Mouse (Mus musculus) natural killer cell, adult 2 months (primary cell): ENCODE measurements around the gene Rabgef1.

Experiments
- DNase-seq, 2 experiments: peaks; one replicate each; pipeline ENCODE4 v3.0.0; 2022; ENCODE audit warnings: low spot score in 2 of 2

The Rabgef1 gene

GRCm38 (mm10) chr5:130171423-130171954 is at the start of gene Rabgef1:
Gene Rabgef1 (plus strand): TSS chr5:130171798.
- DNase-seq: peak; percentile 91 to 96

- DNase-seq: no peak
Observed at GRCm38 (mm10) chr5:130122355-130122754, 49.2 kb upstream of the Rabgef1 start.

- DNase-seq: no peak
Observed at GRCm38 (mm10) chr5:130124271-130124670, 47.3 kb upstream of the Rabgef1 start.

GRCm38 (mm10) chr5:130128686-130129523 is 42.7 kb upstream of the Rabgef1 start:
- no peak for DNase-seq

GRCm38 (mm10) chr5:130129524-130129793 is 42.1 kb upstream of the Rabgef1 start:
- DNase-seq: no peak

- no peak for DNase-seq
Observed at GRCm38 (mm10) chr5:130136597-130136996, 35.0 kb upstream of the Rabgef1 start.

- peak; percentile 55 to 67 for DNase-seq
Observed at GRCm38 (mm10) chr5:130139393-130139792, 32.2 kb upstream of the Rabgef1 start.

GRCm38 (mm10) chr5:130141138-130141537 is 30.5 kb upstream of the Rabgef1 start:
- no peak for DNase-seq

- DNase-seq: no peak
Observed at GRCm38 (mm10) chr5:130142041-130142440, 29.6 kb upstream of the Rabgef1 start.

- no peak for DNase-seq
Observed at GRCm38 (mm10) chr5:130143101-130143500, 28.5 kb upstream of the Rabgef1 start.

- no peak for DNase-seq
Observed at GRCm38 (mm10) chr5:130143977-130144333, 27.6 kb upstream of the Rabgef1 start.

- peak; percentile 93 to 94 for DNase-seq
Observed at GRCm38 (mm10) chr5:130144334-130145312, 27.0 kb upstream of the Rabgef1 start, which contains the start of gene Kctd7. Gene Kctd7 (plus strand): TSS chr5:130144861.

- no peak for DNase-seq
Observed at GRCm38 (mm10) chr5:130145961-130146360, 25.6 kb upstream of the Rabgef1 start.

- no peak for DNase-seq
Observed at GRCm38 (mm10) chr5:130149726-130150310, 21.8 kb upstream of the Rabgef1 start.

- no peak for DNase-seq
Observed at GRCm38 (mm10) chr5:130154286-130154685, 17.3 kb upstream of the Rabgef1 start.

GRCm38 (mm10) chr5:130158545-130158944 is 13.1 kb upstream of the Rabgef1 start:
- DNase-seq: no peak

- peak in 1 of 2 experiments; percentile 26 for DNase-seq
Observed at GRCm38 (mm10) chr5:130159761-130160201, 11.8 kb upstream of the Rabgef1 start.

- DNase-seq: peak; percentile 67 to 81
Observed at GRCm38 (mm10) chr5:130163670-130164069, 7.9 kb upstream of the Rabgef1 start.

GRCm38 (mm10) chr5:130165213-130165612 is 6.4 kb upstream of the Rabgef1 start:
- no peak for DNase-seq

GRCm38 (mm10) chr5:130169109-130169508 is 2.5 kb upstream of the Rabgef1 start:
- no peak for DNase-seq

GRCm38 (mm10) chr5:130170666-130171422 is 754 bp upstream of the Rabgef1 start:
- no peak for DNase-seq
